Mouse (Mus musculus): ENCODE data around the gene Mlx.
A peak's percentile ranks its signal among the peaks of the same experiment; 100 is the strongest.

The Mlx gene

DNA sequence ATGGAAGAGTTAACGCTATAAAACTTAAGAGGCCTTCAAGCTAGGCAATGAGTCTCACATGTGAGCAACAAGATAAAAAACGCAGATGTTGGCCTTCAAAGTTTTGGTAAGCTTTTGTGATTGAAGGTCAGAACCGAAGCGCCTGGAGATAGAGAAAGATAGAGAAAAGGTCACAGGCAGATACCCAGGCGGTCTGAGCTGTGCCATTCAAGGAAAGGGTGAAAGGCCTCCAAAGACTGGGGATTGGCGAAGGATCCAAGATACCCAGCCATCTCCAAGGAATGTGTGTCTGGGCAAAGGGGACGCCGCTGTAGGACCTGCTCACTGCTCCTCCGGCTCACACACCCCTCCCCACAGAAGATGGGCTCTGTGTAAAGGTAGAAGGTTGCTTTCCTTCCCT is 22.1 kb upstream of the Mlx start:
- DNase-seq (ENCODE audit: low read depth, low spot score), result no peak

DNA sequence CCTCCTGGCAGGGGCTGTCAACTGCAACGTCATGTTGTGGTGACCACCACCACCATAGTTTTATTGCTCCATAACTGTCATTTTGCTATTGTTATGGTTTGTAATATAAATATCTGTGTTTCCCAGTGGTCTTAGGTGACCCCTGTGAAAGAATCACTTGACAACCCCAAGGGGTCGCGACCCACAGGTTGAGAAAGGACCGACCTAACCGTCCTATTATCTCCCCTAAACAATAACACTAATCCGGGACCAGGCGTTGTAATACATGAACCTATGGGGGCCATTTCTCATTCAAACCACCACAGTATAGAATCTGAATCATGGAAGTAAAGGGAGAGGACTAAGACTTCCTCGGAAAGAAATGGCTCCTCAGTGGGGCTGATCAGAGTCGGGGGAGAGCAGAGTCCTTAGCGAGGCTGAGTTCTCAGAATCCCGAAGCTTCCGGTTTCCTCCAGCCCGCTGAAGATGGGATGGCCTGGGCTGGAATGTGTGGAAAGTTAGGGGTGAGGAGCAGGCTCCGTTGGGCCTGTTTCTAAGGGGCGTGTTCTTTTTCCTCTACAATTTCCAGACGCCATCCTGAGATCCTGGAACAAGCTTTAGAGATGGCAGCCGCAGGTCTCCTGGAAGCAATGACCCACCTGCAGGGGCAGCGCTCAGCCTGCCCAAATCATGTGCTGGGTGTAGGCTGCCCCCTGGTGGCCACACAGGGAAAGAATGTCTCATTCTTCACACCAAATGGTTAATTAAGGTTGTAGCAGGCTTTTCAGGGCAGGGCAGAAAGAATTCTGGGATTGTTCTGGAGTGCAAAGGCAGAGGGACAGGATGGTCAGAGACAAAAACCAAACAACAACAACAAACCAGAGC is 20.3 kb upstream of the Mlx start:
- peak; percentile 92 for DNase-seq (ENCODE audit: low read depth, low spot score)

DNA sequence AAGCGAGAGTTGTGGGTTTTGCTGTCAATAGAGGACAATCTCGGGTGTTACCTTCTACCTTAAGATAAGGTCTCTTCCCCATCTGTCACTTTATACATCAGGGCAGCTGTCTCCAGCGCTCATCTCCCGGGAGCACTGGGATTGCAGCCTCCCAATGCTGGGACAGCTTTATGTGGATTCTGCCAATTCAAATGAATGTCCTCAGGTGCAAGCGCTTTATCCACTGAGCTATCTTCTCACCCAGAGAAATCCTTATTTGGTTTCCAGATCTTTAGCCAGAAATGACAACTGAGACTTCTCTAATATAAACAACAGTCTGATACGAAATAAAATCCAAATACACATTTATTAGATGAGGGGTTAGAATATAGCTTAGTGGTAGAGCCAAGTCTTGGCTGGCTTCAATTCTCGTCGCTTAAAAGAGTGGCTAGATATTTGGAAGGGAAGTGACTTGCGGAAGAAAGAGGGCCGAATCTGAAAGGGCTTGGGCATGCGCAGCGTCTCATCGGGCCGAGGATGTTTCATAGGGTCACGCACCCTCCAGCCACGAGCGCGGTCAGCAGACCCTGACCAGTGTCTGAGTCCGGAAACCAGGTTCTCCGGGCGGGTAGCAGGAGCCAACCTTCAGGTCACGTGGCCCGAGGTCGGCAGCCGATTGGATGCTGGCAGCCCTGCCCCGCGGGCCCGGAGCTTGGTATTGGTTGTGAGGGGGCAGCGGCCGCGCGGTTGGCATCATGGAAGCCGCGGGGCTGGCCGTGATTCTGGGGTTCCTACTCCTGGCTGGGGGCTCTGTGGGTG is 17.5 kb upstream of the Mlx start, which contains the start of gene Naglu:
Gene Naglu (plus strand): TSS at position 622 of the 798 bp plus-strand sequence.
- DNase-seq (ENCODE audit: low read depth, low spot score), result peak; percentile 72

DNA sequence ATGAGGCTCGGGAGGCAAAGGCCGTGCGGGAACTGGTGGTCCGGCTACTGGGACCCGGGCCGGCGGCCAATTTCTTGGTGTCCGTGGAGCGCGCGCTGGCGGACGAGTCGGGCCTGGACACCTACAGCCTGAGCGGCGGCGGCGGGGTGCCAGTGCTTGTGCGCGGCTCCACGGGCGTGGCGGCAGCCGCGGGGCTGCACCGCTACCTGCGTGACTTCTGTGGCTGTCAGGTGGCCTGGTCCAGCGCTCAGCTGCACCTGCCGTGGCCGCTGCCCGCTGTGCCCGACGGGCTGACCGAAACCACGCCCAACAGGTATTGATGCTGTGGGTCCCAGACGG is 16.9 kb upstream of the Mlx start:
- no peak for DNase-seq (ENCODE audit: low read depth, low spot score)

DNA sequence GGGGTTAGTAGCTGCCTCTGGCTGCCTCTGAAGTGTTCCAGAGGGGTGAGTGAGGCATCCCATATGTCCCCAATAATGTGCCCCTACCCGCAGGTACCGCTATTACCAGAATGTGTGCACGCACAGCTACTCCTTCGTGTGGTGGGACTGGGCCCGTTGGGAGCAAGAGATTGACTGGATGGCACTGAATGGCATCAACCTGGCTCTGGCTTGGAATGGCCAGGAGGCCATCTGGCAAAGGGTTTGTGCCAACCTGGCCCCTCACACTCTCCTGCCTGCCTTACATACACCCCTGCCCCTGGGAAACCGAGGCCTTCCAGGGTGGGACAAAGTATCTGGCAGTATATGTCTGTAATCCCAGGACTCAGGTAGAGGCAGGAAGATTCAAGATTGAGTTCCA is 16.1 kb upstream of the Mlx start:
- DNase-seq (ENCODE audit: low read depth, low spot score), result no peak

DNA sequence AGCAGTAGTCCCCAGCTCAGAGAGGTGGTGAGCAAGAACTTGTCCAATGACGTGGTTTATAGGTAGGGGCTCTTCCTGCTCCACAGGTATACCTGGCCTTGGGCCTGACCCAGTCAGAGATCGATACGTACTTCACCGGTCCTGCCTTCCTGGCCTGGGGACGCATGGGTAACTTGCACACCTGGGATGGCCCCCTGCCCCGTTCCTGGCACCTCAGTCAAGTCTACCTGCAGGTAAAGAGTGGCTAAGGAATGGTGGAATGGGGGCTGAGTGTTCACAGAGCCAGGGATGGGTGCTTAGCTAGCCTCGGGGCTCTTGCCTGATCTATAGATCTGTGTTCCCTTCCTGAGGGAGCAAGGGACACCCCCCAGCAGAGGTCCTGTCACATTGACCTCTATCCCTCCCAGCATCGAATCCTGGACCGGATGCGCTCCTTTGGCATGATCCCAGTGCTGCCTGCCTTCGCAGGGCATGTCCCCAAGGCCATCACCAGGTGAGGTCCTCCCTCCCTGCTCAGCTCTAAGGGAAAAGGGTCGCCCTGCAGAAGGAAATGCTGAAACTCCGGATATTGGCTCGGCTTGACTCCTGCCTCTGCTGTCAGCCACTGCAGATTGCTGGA is 15.2 kb upstream of the Mlx start:
- no peak for DNase-seq (ENCODE audit: low read depth, low spot score)

DNA sequence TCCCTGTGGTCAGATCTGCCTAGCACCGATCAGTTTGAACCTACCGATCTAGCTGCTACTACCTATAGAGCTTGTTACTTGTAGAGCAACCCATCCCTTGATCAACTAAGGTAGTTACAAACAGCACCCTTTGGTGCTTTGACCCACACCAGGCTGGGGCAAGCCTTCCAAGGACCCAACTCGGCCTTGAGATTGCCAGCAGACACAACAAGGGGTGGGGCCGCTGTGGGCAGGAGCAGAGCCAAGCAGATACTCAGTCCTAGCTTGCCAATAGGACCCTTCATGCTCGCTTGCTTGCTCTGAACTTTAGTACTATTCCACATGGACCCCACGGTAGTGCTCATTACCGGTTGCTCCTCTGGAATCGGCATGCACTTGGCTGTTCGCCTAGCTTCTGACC is 9.0 kb upstream of the Mlx start, which contains the start of gene Hsd17b1:
Gene Hsd17b1 (plus strand): TSS at position 291 of the 400 bp plus-strand sequence.
- no peak for DNase-seq (ENCODE audit: low read depth, low spot score)

DNA sequence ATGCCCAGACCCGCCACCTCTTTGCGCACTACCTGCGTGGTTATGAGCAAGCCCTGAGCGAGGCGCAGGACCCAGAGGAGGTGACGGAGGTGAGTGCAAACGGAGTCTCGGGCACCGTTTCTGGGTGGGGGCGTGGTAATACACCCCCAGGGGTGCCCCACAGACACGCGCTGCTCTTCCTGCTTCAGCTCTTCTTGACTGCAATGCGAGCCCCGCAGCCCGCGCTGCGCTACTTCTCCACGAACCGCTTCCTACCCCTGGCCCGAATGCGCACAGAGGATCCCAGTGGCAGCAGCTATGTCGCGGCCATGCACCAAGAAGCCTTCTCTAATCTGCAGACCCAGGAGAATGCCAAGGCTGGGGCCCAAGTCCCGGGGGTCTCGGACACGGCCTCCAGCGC is 7.3 kb upstream of the Mlx start:
- DNase-seq (ENCODE audit: low read depth, low spot score), result peak; percentile 46

DNA sequence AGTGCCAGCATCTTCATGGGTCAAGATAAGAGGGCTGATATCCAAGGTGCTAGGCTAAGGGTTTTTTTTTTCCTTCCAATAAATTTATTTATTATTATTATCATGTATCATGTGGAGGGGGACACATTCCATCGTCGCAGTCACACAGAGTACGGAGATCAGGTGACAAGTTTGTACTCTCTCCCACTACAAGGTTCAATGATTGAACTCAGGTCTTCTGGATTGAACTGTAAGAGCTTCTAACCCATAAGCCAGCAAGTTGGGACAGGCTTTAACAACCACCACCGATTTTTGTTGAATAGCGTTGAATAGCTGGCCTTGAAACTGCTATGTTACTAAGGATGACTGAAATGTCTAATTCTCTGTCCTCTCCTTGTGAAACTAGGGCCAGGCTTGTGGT is 6.7 kb upstream of the Mlx start:
- no peak for DNase-seq (ENCODE audit: low read depth, low spot score)

DNA sequence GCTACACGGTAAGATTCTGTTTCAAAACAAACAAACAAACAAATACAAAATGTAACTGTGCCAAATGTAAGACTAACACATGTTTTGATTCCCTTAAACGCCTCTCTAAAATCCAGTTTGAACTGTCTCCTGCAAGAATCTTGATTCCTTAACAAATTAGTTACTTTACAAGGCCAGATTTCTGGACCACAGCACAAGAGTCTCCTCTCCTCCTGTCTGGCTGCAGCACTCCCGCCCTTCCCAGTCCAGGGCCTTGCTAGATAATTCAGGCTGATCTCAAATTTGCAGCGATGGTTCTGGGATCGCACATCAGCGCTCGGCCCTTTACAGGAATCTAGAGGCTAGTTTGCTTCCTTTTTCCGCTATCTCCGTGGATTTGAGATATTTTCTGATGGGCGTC is 5.4 kb upstream of the Mlx start:
- no peak for DNase-seq (ENCODE audit: low read depth, low spot score)

DNA sequence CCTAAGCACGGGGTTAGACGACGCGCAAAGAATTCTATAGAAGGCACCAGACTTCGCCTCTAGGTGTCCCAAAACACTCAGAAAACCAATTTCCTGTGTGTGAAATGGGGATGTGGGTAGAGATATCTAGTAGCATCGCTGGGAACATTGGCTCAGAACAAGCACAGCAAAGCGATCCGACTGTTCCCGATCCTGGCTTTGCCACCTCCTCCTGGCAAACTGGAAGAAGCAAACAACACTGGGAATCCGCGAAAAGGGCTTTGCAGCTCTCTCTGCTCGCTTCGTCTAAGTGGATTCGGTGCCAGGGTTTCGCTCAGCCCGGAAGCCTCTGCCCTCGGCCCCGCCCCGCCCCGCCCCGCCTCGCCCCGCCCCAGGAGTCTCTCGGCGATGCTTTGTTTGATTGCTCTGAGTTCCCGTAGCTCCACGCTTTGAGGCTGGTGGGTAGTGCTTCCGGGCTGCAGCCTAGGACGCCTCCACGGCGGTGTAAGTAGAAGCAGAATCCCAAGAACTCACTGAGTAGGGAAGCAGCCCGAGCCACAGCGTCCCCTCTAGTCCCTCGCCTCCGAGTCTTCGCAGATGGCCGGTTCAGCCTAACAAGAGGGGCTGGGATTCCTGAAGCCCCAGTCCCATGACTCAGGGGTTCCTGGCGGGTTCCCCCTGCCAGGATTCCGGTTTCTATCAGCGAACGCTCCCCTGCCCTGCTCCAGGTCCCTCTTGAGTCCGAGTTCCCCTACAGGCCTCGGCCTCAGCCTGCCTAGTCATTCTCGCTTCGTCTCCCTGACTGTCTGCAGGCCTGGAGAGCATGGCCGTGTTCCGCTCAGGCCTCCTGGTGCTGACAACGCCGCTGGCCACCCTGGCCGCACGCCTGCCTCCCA is 4.6 kb upstream of the Mlx start, which contains the start of gene Coasy:
Gene Coasy (plus strand): TSS at position 358 of the 875 bp plus-strand sequence.
- DNase-seq (ENCODE audit: low read depth, low spot score), result peak; percentile 93

DNA sequence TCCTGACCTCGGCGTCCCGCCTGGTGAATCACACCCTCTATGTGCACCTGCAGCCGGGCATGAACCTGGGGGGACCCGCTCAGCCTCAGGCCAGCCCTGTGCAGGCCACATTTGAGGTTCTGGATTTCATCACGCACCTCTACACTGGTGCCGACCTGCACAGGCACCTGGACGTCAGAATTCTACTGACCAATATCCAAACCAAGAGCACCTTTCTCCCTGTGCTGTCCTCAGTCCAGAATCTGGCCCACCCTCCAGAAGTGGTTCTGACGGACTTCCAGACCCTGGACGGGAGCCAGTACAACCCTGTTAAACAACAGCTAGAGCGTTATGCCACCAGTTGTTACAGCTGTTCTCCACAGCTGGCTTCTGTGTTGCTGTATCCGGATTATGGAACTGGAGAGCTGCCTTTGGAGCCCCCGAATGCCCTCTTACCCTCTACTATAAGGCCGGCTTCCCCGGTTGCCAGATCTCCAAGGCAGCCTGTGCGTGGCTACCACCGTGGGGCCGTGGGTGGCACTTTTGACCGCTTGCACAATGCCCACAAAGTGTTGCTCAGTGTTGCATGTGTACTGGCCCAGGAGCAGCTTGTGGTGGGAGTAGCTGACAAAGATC is 3.9 kb upstream of the Mlx start:
- no peak for DNase-seq (ENCODE audit: low read depth, low spot score)

DNA sequence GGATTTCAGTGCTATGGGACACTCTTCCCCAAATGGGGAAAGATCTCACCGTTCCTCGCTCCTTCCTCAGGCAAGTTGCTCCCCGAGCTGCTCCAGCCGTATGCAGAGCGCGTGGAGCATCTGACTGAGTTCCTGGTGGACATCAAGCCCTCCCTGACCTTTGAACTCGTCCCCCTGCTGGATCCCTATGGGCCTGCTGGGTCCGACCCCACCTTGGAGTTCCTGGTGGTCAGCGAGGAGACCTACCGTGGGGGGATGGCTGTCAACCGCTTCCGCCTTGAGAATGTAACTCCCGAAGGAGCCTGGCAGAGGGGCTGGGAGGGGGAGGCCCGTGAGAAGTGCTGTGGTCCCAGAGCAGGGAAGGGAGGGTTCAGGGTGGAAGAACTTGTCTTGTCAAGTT is 2.8 kb upstream of the Mlx start:
- no peak for DNase-seq (ENCODE audit: low read depth, low spot score)

DNA sequence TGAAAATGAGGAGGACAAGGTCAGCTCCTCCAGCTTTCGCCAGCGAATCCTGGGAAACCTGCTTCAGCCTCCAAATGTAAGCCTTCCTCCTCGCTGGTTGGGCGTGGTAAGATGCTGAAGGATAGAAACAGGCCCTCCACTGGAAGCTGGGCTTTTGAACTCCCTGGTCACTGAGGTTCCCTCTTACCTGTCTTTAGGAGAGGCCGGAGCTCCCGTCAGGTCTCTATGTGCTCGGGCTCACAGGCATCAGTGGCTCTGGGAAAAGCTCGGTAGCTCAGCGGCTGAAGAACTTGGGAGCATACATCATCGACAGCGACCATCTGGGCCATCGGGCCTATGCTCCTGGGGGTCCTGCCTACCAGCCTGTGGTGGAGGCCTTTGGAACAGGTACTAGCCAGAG is 2.3 kb upstream of the Mlx start:
- DNase-seq (ENCODE audit: low read depth, low spot score), result no peak

DNA sequence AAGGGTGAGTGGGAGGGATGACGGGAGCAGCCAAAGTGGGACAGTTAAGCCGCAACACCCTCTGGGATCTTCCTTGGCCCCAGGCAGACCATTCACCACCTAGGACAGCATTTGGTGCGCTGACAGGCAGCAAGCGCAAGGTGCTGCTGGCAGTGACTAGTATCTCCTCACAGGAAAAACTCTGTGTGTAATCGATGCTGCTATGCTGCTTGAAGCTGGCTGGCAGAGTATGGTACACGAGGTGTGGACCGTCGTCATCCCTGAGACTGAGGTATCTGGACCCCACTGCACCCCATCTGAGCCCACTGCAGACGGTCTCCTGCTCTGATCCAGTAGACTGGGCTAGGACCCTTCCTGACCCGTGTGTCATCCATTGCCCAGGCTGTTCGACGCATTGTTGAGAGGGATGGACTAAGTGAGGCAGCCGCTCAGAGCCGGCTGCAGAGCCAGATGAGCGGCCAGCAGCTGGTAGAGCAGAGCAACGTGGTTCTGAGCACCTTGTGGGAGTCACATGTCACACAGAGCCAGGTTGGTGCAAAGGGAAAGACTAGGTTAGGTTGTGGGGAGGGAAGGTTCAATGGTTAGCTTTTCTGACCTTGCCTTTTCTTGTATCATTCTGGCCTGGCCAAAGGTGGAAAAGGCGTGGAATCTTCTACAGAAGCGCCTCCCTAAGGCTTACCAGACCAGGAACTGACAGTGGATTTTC is 1.3 kb upstream of the Mlx start:
- no peak for DNase-seq (ENCODE audit: low read depth, low spot score)

DNA sequence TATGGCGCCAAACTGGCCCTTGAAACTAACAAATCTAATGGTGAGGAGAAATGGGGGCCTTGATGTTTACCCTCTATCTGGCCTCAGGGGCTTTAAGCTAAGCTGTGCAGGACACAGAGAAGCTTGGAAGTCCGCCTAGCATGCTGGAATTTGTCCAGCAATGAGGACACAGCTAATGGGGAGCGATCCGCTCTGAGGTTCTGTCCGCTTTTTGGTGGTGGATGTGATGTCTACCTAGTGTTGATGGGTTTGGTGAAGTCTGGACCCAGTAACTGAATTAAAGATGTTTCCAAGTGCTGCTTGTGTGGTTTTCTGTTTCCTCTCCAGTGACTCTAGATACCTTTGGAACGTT is 778 bp upstream of the Mlx start:
- no peak for DNase-seq (ENCODE audit: low read depth, low spot score)

DNA sequence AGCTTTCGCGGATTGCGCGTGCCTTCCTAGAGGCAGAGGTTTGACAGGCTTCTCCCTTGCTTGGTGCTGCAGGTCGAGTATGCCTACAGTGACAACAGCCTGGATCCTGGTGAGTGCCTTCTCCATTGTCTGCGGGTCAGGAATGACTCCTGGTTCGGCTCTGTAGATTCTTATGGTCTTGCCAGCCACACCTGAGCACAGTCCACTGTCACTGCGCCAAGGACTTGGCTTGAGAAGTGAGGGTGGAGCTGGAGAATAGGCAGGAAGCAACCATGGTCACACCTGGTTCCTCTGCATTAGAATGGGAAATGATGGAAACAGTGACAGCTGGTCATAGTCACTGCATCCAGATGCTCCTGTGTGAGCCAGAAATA is 592 bp downstream of the Mlx start:
- DNase-seq (ENCODE audit: low read depth, low spot score), result no peak

DNA sequence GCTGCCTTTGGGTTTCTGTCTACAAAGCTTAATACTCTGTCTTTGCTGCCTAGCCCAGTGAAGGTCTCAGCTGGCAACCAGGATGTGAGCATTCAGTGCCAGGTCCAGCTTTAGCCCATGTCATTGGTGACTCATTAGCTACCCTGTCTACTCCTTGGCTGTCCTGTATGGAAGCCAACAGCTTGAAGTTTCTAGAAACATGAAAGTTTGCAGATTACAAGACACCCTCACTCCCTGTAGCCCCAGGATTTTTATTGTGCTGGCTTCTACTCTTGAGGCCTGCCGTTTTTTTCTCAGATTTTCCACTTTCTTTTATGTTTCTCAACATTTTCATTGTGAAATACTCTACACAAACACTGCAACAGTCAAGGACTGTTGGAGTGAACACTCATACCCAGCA is 2.9 kb downstream of the Mlx start:
- DNase-seq (ENCODE audit: low read depth, low spot score), result no peak

DNA sequence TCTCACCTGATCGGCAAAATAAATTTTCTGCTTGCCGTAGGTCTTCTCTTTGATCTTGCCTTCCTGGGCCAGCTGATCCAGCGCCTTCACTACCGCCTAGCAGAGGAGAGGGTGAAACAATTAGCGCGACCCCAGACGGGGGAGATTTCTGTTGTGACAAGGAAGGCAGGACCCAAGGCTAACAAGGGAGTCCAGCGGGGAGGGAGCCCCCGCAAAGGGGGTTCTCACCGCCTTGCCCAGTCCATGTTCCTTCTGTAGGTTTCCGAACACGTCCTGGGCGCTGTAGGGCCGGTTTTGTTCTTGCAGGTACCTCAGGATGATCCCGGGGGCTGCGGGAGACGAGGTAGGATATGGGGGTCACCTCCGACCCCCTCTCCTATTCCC is 7.8 kb downstream of the Mlx start:
- no peak for DNase-seq (ENCODE audit: low read depth, low spot score)

DNA sequence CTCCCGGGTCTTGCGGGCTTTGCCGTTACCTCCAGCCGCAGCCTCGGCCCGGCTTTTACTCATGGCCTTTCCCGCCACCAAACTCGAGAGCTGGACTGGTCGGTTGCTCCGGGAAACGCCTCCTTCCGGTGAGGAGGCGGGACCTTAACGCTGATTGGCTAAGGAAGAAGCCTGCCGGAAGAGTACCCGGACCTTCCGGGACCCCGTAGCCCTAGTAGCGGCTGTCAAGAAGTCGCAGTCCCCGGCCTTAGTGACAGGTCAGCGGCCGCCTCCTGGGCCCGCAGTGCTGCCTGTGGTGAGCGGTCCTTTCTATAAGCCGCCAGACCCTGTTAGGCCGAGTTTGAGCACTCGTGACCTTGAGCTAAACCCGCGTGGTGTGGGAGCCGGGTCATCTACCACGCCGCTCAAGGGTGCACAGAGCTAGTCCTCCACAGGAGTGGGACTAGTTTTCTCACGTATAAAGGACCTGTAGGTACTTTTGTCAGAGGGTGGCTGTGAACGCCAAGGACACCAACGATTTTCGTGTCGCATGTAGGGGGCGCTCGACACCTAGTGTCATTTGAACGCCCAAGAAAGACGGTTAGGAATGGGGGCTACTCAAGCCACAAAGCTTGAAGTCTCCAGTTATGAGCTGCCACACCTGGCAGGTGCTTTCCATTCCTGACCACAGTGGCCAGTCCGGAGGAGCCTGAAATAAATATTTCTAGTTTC is 8.4 kb downstream of the Mlx start, which contains the start of gene Psmc3ip:
Gene Psmc3ip (minus strand): TSS at position 123 of the 711 bp plus-strand sequence.
- peak; percentile 93 for DNase-seq (ENCODE audit: low read depth, low spot score)

Data from ES-CJ7 (cell line).